Mouse (Mus musculus) left cerebral cortex, postnatal 36 days (tissue): ENCODE results near the gene Ngrn. TPM values are rescaled to one million over a fixed set of nuclear protein-coding genes. Genes with fewer than 3 reads are reported as not detected.

Experiments used
- DNase-seq, 2 experiments: peaks; one replicate each; pipeline ENCODE4 v3.0.0; 2021 to 2022; ENCODE audit warnings: low spot score in 2 of 2, mixed read lengths in 1 of 2
- intact Hi-C: fragments of 180-260 bp; cut with DNase I; formaldehyde crosslinking; loops from one replicate; pipeline ENCODE4 v1.15.1; 2025
- total RNA-seq, 2 experiments: library from RNA; stranded (reverse); gene quantifications; 2 replicates each; pipeline ENCODE4 v1.2.3; 2021

The Ngrn gene
- 10 to 100 TPM; 44.8 to 45.9 TPM for total RNA-seq

GRCm38 (mm10) chr7:80260625-80261371, at the start of gene Ngrn:
Gene Ngrn (plus strand): TSS chr7:80261215.
- intact Hi-C loops = no loop called here
- DNase-seq = peak; percentile 83 to 84

- intact Hi-C loops = loop anchor here (2.0 kb wide), 1 partner anchor 73 kb away; no protein-coding TSS in a partner anchor
Observed at GRCm38 (mm10) chr7:80213604-80214003, 47.4 kb upstream of the Ngrn start.

GRCm38 (mm10) chr7:80214459-80214858, 46.6 kb upstream of the Ngrn start:
- intact Hi-C loops = loop anchor here (2.0 kb wide), 1 partner anchor 74 kb away; no protein-coding TSS in a partner anchor
- DNase-seq = no peak

More at GRCm38 (mm10) chr7:80213604-80214003, 47.4 kb upstream of the Ngrn start:
- DNase-seq = no peak

GRCm38 (mm10) chr7:80215398-80215797, 45.6 kb upstream of the Ngrn start:
- peak; percentile 60 to 62 for DNase-seq
- intact Hi-C loops = loop anchor here (2.0 to 5.0 kb wide), 2 partner anchors 58 to 75 kb away; no protein-coding TSS in a partner anchor

- no peak for DNase-seq
Observed at GRCm38 (mm10) chr7:80216566-80216965, 44.4 kb upstream of the Ngrn start.

GRCm38 (mm10) chr7:80218666-80219065, 42.3 kb upstream of the Ngrn start:
- DNase-seq = no peak
- intact Hi-C loops = loop anchor here (5.0 kb wide), 1 partner anchor 61 kb away; no protein-coding TSS in a partner anchor

More at GRCm38 (mm10) chr7:80216566-80216965, 44.4 kb upstream of the Ngrn start:
- intact Hi-C loops = loop anchor here (5.0 kb wide), 1 partner anchor 59 kb away; no protein-coding TSS in a partner anchor

- intact Hi-C loops = no loop called here
- DNase-seq = no peak
Observed at GRCm38 (mm10) chr7:80220237-80220797, 40.7 kb upstream of the Ngrn start.

GRCm38 (mm10) chr7:80221179-80221750, 39.8 kb upstream of the Ngrn start:
- DNase-seq = no peak
- intact Hi-C loops = no loop called here

GRCm38 (mm10) chr7:80227065-80227464, 34.0 kb upstream of the Ngrn start:
- DNase-seq = no peak
- intact Hi-C loops = no loop called here

GRCm38 (mm10) chr7:80230196-80230595, 30.8 kb upstream of the Ngrn start:
- intact Hi-C loops = no loop called here
- DNase-seq = no peak

GRCm38 (mm10) chr7:80231971-80232488, 29.0 kb upstream of the Ngrn start:
- intact Hi-C loops = no loop called here
- no peak for DNase-seq

- DNase-seq = peak; percentile 93 to 95
- intact Hi-C loops = no loop called here
Observed at GRCm38 (mm10) chr7:80232489-80233029, 28.5 kb upstream of the Ngrn start, which contains the start of the genes Cib1 and Gdpgp1. Gene Cib1 (minus strand): TSS chr7:80232813. Gene Gdpgp1 (plus strand): TSS chr7:80232865.

- intact Hi-C loops = no loop called here
- no peak for DNase-seq
Observed at GRCm38 (mm10) chr7:80233799-80234198, 27.2 kb upstream of the Ngrn start.

GRCm38 (mm10) chr7:80238542-80238941, 22.5 kb upstream of the Ngrn start:
- no peak for DNase-seq
- intact Hi-C loops = no loop called here

- intact Hi-C loops = no loop called here
- DNase-seq = no peak
Observed at GRCm38 (mm10) chr7:80241661-80242060, 19.4 kb upstream of the Ngrn start.

- DNase-seq = no peak
- intact Hi-C loops = no loop called here
Observed at GRCm38 (mm10) chr7:80244851-80245250, 16.2 kb upstream of the Ngrn start.

GRCm38 (mm10) chr7:80246148-80246721, 14.8 kb upstream of the Ngrn start, which contains the start of gene Ttll13:
Gene Ttll13 (plus strand): TSS chr7:80246376.
- DNase-seq = peak; percentile 93 to 94
- intact Hi-C loops = no loop called here

GRCm38 (mm10) chr7:80246859-80247258, 14.2 kb upstream of the Ngrn start:
- intact Hi-C loops = no loop called here
- DNase-seq = no peak

GRCm38 (mm10) chr7:80252437-80252836, 8.6 kb upstream of the Ngrn start:
- intact Hi-C loops = no loop called here
- DNase-seq = no peak
